Mouse (Mus musculus) neural tube, embryonic 13.5 days (tissue): ENCODE measurements around the gene Mdp1. TPM values are rescaled to one million over a fixed set of nuclear protein-coding genes. Genes with fewer than 3 reads are reported as not detected.

Source experiments
- ATAC-seq: fragments of 200-750 bp; cut with Nextera tagmentation; 2 replicates; pipeline ENCODE4 v1.8.0; 2017; ENCODE audit warnings: low read depth, mild to moderate bottlenecking, moderate TSS enrichment, moderate library complexity
- H3K27ac ChIP-seq: fragments of 300-500 bp; sonication (generic); replicated peaks from 2 replicates; pipeline ENCODE4 v1.5.1; 2015; ENCODE audit warnings: moderate library complexity, mild to moderate bottlenecking, inconsistent platforms
- H3K27me3 ChIP-seq: fragments of 300-500 bp; sonication (generic); 2 replicates; pipeline ENCODE4 v1.6.1; 2015; ENCODE audit warnings: mild to moderate bottlenecking, inconsistent platforms
- H3K36me3 ChIP-seq: fragments of 300-500 bp; sonication (generic); 2 replicates; pipeline ENCODE4 v1.6.1; 2015; ENCODE audit warnings: mild to moderate bottlenecking, inconsistent platforms
- H3K4me1 ChIP-seq: fragments of 300-500 bp; sonication (generic); replicated peaks from 2 replicates; pipeline ENCODE4 v1.6.1; 2015; ENCODE audit warnings: inconsistent platforms
- H3K4me2 ChIP-seq: fragments of 300-500 bp; sonication (generic); 2 replicates; pipeline ENCODE4 v1.6.1; 2015; ENCODE audit warnings: inconsistent platforms, mild to moderate bottlenecking, moderate library complexity
- H3K4me3 ChIP-seq: fragments of 300-500 bp; sonication (generic); 2 replicates; pipeline ENCODE4 v1.5.1; 2015; ENCODE audit warnings: mild to moderate bottlenecking, inconsistent platforms
- H3K9ac ChIP-seq: fragments of 300-500 bp; sonication (generic); 2 replicates; pipeline ENCODE4 v1.6.1; 2015; ENCODE audit warnings: moderate library complexity, mild to moderate bottlenecking, inconsistent platforms
- H3K9me3 ChIP-seq: fragments of 300-500 bp; sonication (generic); 2 replicates; pipeline ENCODE4 v1.6.1; 2016; ENCODE audit warnings: inconsistent platforms
- WGBS: fragments of 180-500 bp; shearing (Covaris S2); methylation state at CpG from one replicate; pipeline ENCODE4 v1.1.7; 2015; 5-methylcytosine and 5-hydroxymethylcytosine counted together
- polyA plus RNA-seq: library from polyadenylated mRNA; unstranded; fragments of >200 nt; fragmentation: Nextera tagmentation; extraction: Ambion mirVana; gene quantifications from 2 replicates; pipeline ENCODE4 v1.2.1, GENCODE M21; 2015

The Mdp1 gene
- polyA plus RNA-seq, 1 experiment from 2014 or later, result 70.4 TPM

GRCm38 (mm10) chr14:55613346-55613745 is 47.0 kb downstream of the Mdp1 start:
- Histone ChIP-seq H3K9ac (no peak overlapping the region), H3K4me1 (0 out of 2 replicates have a peak, but pooled peaks cover 4% of the 10 kb centered on the region), H3K9me3 (no peaks in the 10 kb centered on the region), H3K36me3 (peaks cover 24% of the 10 kb centered on the region), H3K27me3 (no peaks in the 10 kb centered on the region), H3K4me3 (no peak overlapping the region), H3K4me2 (no peak overlapping the region), H3K27ac (no peak overlapping the region)
- 80% methylated on average over 6 of the region's 6 CpGs for WGBS
- ATAC-seq, result no peak

DNA sequence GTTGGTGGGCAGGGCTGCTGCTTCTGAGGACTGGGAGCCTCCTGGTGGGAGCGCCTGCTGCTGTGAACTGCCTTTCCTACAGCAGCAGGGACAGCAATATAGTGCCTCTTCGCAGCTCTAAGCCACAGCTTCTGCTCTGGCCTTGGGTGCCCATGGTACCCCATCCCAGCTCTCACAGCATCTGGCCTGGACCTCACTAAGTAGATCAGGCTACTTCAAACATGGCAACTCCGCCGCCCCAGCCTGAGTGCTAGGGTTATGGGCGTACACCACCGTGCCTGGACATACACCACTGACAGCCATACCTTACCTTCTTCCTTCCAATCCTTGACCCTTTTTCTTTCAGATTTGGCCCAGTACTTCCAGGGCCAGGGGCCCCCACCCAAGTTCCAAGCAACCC is 52.0 kb downstream of the Mdp1 start:
- Histone ChIP-seq H3K4me1 (peaks cover 11% of the 10 kb centered on the region), H3K9ac (no peak overlapping the region), H3K9me3 (no peaks in the 10 kb centered on the region), H3K27me3 (no peaks in the 10 kb centered on the region), H3K36me3 (peaks cover 67% of the 10 kb centered on the region), H3K4me2 (no peak overlapping the region), H3K4me3 (no peak overlapping the region), H3K27ac (no peak overlapping the region)
- 96% methylated on average over 6 of the region's 6 CpGs for WGBS
- no peak for ATAC-seq

Other genes starting within 250 kb of the Mdp1 start
- 26.1 and 31.9 TPM in 2 replicates for gene Dhrs4, start 181.8 kb downstream of the Mdp1 start, polyA plus RNA-seq
- gene Carmil3, start 169.9 kb downstream of the Mdp1 start, polyA plus RNA-seq, result 19.6 and 21.7 TPM in 2 replicates
- 5.7 and 10.1 TPM in 2 replicates for gene Cpne6, start 150.1 kb downstream of the Mdp1 start, polyA plus RNA-seq
- gene Nrl, start 135.5 kb downstream of the Mdp1 start, polyA plus RNA-seq, result 0.07 TPM in 1 of 2 replicates, not detected in the other
- 18.7 and 20.3 TPM in 2 replicates for gene Pck2, start 120.2 kb downstream of the Mdp1 start, polyA plus RNA-seq
- gene Dcaf11, start 100.5 kb downstream of the Mdp1 start, polyA plus RNA-seq, result 109 and 126 TPM in 2 replicates
- gene A730061H03Rik, start 100.1 kb downstream of the Mdp1 start, polyA plus RNA-seq, result 0.59 TPM in 1 of 2 replicates, not detected in the other
- gene Fitm1, start 84.9 kb downstream of the Mdp1 start, polyA plus RNA-seq, result 1.0 and 3.2 TPM in 2 replicates
- 167 and 179 TPM in 2 replicates for gene Psme1, start 82.4 kb downstream of the Mdp1 start, polyA plus RNA-seq
- 20.4 and 24.5 TPM in 2 replicates for gene Emc9, start 75.2 kb downstream of the Mdp1 start, polyA plus RNA-seq
- 178 and 199 TPM in 2 replicates for gene Psme2, start 69.4 kb downstream of the Mdp1 start, polyA plus RNA-seq
- gene Rnf31, start 68.8 kb downstream of the Mdp1 start, polyA plus RNA-seq, result 21.7 and 27.5 TPM in 2 replicates
- gene Irf9, start 56.9 kb downstream of the Mdp1 start, polyA plus RNA-seq, result 9.8 and 10.4 TPM in 2 replicates
- gene Rec8, start 42.5 kb downstream of the Mdp1 start, polyA plus RNA-seq, result 17.4 and 17.6 TPM in 2 replicates
- gene Ipo4, start 24.6 kb downstream of the Mdp1 start, polyA plus RNA-seq, result 81.6 and 84.5 TPM in 2 replicates
- 1.9 and 3.0 TPM in 2 replicates for gene Gm49378, start 22.6 kb downstream of the Mdp1 start, polyA plus RNA-seq
- gene Tm9sf1, start 16.7 kb downstream of the Mdp1 start, polyA plus RNA-seq, result 60.0 and 61.2 TPM in 2 replicates
- 0.30 and 0.31 TPM in 2 replicates for gene Tssk4, start 10.3 kb downstream of the Mdp1 start, polyA plus RNA-seq
- gene Gmpr2, start 11.4 kb upstream of the Mdp1 start, polyA plus RNA-seq, result 51.1 and 55.0 TPM in 2 replicates
- gene Nedd8, start 11.6 kb upstream of the Mdp1 start, polyA plus RNA-seq, result 551 and 603 TPM in 2 replicates
- 26.3 and 26.9 TPM in 2 replicates for gene Tinf2, start 21.3 kb upstream of the Mdp1 start, polyA plus RNA-seq
- 0.17 and 0.66 TPM in 2 replicates for gene Tgm1, start 53.4 kb upstream of the Mdp1 start, polyA plus RNA-seq
- gene Rabggta, start 61.8 kb upstream of the Mdp1 start, polyA plus RNA-seq, result 50.6 and 53.2 TPM in 2 replicates
- 90.0 and 95.0 TPM in 2 replicates for gene Dhrs1, start 85.2 kb upstream of the Mdp1 start, polyA plus RNA-seq
- gene Nop9, start 85.2 kb upstream of the Mdp1 start, polyA plus RNA-seq, result 29.3 and 32.7 TPM in 2 replicates
- gene Cideb, start 98.0 kb upstream of the Mdp1 start, polyA plus RNA-seq, result 0.24 TPM in 1 of 2 replicates, not detected in the other
- gene Ltb4r2, start 100.9 kb upstream of the Mdp1 start, polyA plus RNA-seq, result 0.29 and 0.33 TPM in 2 replicates
- 0.21 and 0.28 TPM in 2 replicates for gene Ltb4r1, start 105.5 kb upstream of the Mdp1 start, polyA plus RNA-seq
- 4.4 and 5.7 TPM in 2 replicates for gene Adcy4, start 123.6 kb upstream of the Mdp1 start, polyA plus RNA-seq
- 4.3 and 4.7 TPM in 2 replicates for gene Ripk3, start 128.4 kb upstream of the Mdp1 start, polyA plus RNA-seq
- gene Nfatc4, start 162.6 kb upstream of the Mdp1 start, polyA plus RNA-seq, result 12.2 and 14.2 TPM in 2 replicates
- 11.8 and 12.7 TPM in 2 replicates for gene Nynrin, start 193.5 kb upstream of the Mdp1 start, polyA plus RNA-seq
- gene Cbln3, start 223.9 kb upstream of the Mdp1 start, polyA plus RNA-seq, result 0.19 and 0.25 TPM in 2 replicates
- gene Khnyn, start 224.4 kb upstream of the Mdp1 start, polyA plus RNA-seq, result 10.5 and 11.1 TPM in 2 replicates
- 105 and 109 TPM in 2 replicates for gene Sdr39u1, start 239.8 kb upstream of the Mdp1 start, polyA plus RNA-seq